Mouse (Mus musculus): ENCODE measurements around the gene Pitx3.

DNA sequence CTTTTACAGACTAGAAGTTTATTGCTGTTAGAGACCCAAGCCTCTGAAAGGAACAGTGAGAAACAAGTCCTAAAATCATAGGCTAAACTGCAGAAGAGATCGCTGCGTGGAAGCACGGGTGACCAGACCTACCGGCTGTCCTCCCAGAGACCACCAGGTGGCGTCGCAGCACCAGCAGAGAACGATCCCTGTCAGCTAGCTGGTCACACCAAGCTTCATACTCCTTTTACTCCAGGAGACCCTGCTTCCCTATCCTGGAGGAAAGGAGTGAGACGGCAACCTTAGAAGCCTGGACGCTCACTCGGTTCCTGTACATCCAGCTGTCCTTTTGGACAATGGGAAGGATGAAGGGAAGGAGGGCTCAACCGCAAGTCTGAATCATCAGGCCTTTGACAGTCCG lies 12.8 kb downstream of the Pitx3 start:
- TF ChIP-seq CTCF (IDR thresholded peaks at IDR 0.05; ENCODE audit: insufficient read depth, low read length) (peak; percentile 97), POLR2A (IDR thresholded peaks at IDR 0.05; ENCODE audit: borderline replicate concordance, extremely low read depth, low read depth, low read length) (no peak)

All from lung, adult 2 months (tissue).